Mouse (Mus musculus) forebrain, embryonic 16.5 days (tissue): ENCODE results near the gene Hist1h2bl. TPM values are rescaled to one million over a fixed set of nuclear protein-coding genes. Genes with fewer than 3 reads are reported as not detected.

ENCODE experiments used
- ATAC-seq: fragments of 200-750 bp; cut with Nextera tagmentation; 2 replicates; pipeline ENCODE4 v1.8.0; 2017; ENCODE audit warnings: mild to moderate bottlenecking, moderate library complexity
- H3K27ac ChIP-seq: fragments of 300-500 bp; sonication (generic); 2 replicates; pipeline ENCODE4 v1.5.1; 2014; ENCODE audit warnings: low read length, control low read depth
- H3K27me3 ChIP-seq: fragments of 300-500 bp; sonication (generic); replicated peaks from 2 replicates; pipeline ENCODE4 v1.6.1; 2014; ENCODE audit warnings: low read length; ENCODE audit not compliant: control insufficient read depth, insufficient read depth
- H3K36me3 ChIP-seq: fragments of 300-500 bp; sonication (generic); 2 replicates; pipeline ENCODE4 v1.6.1; 2014; ENCODE audit not compliant: control insufficient read depth, insufficient read depth
- H3K4me1 ChIP-seq: fragments of 300-500 bp; sonication (generic); replicated peaks from 2 replicates; pipeline ENCODE4 v1.6.1; 2014; ENCODE audit warnings: low read length; ENCODE audit not compliant: control insufficient read depth, insufficient read depth
- H3K4me2 ChIP-seq: fragments of 300-500 bp; sonication (generic); 2 replicates; pipeline ENCODE4 v1.6.1; 2014; ENCODE audit warnings: mild to moderate bottlenecking, low read length, control low read depth
- H3K4me3 ChIP-seq: fragments of 300-500 bp; sonication (generic); replicated peaks from 2 replicates; pipeline ENCODE4 v1.5.1; 2014; ENCODE audit warnings: mild to moderate bottlenecking, low read length, control low read depth
- H3K9ac ChIP-seq: fragments of 300-500 bp; sonication (generic); replicated peaks from 2 replicates; pipeline ENCODE4 v1.6.1; 2014; ENCODE audit warnings: low read depth, low read length, control low read depth
- H3K9me3 ChIP-seq: fragments of 300-500 bp; sonication (generic); 2 replicates; pipeline ENCODE4 v1.6.1; 2016; ENCODE audit warnings: low read length; ENCODE audit not compliant: control insufficient read depth
- WGBS: fragments of 180-500 bp; shearing (Covaris S2); extraction: QIAGEN DNeasy Blood & Tissue Kit; methylation state at CpG from one replicate; pipeline ENCODE4 v1.1.7; 2014; 5-methylcytosine and 5-hydroxymethylcytosine counted together
- polyA plus RNA-seq: library from polyadenylated mRNA; unstranded; fragments of >200 nt; fragmentation: Nextera tagmentation; extraction: Ambion mirVana; gene quantifications from 2 replicates; pipeline ENCODE4 v1.2.1, GENCODE M21; 2015

Hist1h2bl gene
- polyA plus RNA-seq, 1 experiment from 2014 or later, result not detected

DNA sequence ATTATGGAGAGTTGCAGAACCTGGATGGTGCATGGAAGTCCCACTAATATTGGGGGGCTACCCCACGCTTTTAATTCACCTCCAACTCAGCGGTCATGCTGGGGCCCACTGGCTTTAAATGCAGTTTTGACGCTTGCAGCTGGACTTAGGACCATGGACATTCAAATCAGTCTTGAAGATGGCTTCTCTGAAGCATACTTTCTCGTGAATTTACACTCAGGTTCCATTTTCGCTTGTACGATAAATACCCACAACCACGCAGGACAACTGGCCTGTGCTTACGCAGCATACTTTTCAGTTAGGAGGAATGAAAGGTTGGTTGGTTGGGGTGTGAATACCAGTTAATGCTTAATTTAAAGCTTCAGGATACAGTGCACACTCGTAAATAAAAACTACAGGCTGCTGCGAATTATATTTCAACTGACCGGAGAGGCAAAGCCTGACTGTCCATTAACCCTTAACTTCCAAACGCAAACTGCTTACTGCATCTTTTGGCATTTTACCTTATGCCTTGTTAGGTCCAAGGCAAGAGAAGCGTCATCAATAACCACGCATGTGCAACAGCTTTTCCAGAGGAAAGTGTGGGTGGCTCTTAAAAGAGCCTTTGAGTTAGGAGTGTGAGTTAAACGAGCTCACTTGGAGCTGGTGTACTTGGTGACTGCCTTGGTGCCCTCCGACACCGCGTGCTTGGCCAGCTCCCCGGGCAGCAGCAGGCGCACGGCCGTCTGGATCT, 646 bp downstream of the Hist1h2bl start:
- H3K4me3 ChIP-seq, result peak overlapping the region; percentile 42
- peak overlapping the region; percentile 70 for H3K4me2 ChIP-seq
- H3K27ac ChIP-seq, result peak overlapping the region; percentile 79
- no peak for ATAC-seq
- H3K27me3 ChIP-seq, result no peaks in the 10 kb centered on the region
- peak overlapping the region; percentile 55 for H3K9ac ChIP-seq
- H3K9me3 ChIP-seq, result no peaks in the 10 kb centered on the region
- under 1% methylated on average over 22 of the region's 22 CpGs for WGBS
- H3K36me3 ChIP-seq, result no peaks in the 10 kb centered on the region
- peaks cover 23% of the 10 kb centered on the region for H3K4me1 ChIP-seq

DNA sequence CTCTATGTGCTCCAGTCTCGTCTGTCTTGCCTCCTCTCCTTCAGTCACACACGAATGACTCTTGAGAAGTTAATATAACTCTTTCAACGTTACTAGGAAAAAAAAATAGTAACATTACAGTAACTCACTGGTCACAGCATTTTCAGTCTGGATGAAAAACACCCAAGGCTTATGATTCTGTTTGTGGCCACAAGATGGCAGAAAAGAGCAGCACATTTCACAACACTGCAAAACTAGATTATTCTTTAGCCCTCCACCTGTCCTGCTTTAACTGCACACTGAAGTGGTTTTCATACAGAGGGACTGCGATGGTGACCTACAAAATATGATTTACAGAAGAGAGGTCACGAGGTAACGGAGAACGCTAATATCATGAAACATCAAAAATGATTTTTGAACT, 1.2 kb downstream of the Hist1h2bl start:
- WGBS, result under 1% methylated on average over 7 of the region's 7 CpGs
- no peaks in the 10 kb centered on the region for H3K36me3 ChIP-seq
- no peaks in the 10 kb centered on the region for H3K27me3 ChIP-seq
- H3K4me1 ChIP-seq, result peaks cover 23% of the 10 kb centered on the region
- H3K9me3 ChIP-seq, result no peaks in the 10 kb centered on the region
- H3K9ac ChIP-seq, result peak overlapping the region; percentile 55; the same call in 1 of the 2 replicates
- ATAC-seq, result no peak
- peak overlapping the region; percentile 70 for H3K4me2 ChIP-seq
- H3K27ac ChIP-seq, result peak overlapping the region; percentile 79; the same call in 1 of the 2 replicates
- peak overlapping the region; percentile 42 for H3K4me3 ChIP-seq

DNA sequence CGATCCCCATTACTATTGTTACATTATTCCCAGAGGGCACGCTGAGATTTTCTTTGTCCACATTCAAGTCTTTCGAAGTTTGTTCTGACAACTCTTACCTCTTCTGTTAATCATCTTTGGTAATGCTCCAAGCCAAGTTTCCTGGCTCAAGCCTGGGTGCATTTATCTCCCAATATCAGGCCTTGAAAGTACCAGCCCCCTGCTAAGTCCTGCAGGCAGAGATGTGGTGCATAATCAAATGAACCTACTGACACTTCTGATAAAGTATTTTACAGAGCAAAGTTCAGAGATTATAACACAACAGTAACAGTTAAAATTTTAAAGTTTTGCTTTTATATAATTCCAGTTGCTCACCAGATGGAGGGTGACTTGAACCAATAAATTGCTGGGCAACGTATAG, 4.2 kb downstream of the Hist1h2bl start:
- no peak overlapping the region for H3K9ac ChIP-seq
- ATAC-seq, result no peak

DNA sequence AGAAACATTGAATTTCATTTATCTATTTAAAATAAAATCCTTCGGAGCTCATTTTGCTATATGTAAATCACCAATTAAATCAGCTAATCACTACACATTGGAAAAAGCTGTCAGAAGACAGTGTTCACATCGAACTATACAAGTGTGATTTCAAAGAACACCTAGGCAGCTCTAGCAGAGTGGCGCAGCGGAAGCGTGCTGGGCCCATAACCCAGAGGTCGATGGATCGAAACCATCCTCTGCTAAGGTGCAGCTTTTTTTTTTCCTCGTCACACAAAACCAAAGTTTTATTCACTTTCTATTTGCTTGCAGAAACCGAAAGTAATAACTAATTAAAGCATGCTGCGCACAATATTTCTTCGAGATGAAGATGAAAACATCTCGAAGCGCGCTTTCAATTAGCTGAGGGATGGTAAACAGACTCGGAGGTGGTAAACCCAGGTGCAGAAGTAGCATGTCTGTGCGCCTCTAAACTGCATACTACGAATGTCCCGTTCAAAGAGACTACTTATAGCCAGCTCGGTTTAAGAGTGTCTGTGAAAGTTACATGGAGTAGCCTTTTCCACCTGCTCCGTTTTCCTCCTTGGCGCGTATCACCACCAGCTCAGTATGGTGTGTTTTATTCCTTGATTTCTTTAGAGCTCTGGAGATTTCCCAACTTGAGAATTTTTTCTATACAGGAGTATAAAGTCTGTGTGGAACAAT, 5.0 kb downstream of the Hist1h2bl start:
- Histone ChIP-seq H3K36me3 (no peaks in the 10 kb centered on the region), H3K9ac (peak overlapping the region; percentile 41), H3K4me1 (peaks cover 11% of the 10 kb centered on the region), H3K9me3 (no peaks in the 10 kb centered on the region), H3K27me3 (no peaks in the 10 kb centered on the region), H3K4me3 (peak overlapping the region; percentile 50), H3K4me2 (peak overlapping the region; percentile 72), H3K27ac (no peak overlapping the region)
- peak; percentile 85 for ATAC-seq
- WGBS, result 2% methylated on average over 22 of the region's 22 CpGs

More for the DNA sequence above, 4.2 kb downstream of the Hist1h2bl start:
- H3K27ac ChIP-seq, result no peak overlapping the region
- no peaks in the 10 kb centered on the region for H3K36me3 ChIP-seq
- no peaks in the 10 kb centered on the region for H3K27me3 ChIP-seq
- peak overlapping the region; percentile 50 for H3K4me3 ChIP-seq
- WGBS, result 17% methylated on average over 4 of the region's 4 CpGs
- H3K4me1 ChIP-seq, result peaks cover 11% of the 10 kb centered on the region
- H3K4me2 ChIP-seq, result peak overlapping the region; percentile 72
- no peaks in the 10 kb centered on the region for H3K9me3 ChIP-seq

DNA sequence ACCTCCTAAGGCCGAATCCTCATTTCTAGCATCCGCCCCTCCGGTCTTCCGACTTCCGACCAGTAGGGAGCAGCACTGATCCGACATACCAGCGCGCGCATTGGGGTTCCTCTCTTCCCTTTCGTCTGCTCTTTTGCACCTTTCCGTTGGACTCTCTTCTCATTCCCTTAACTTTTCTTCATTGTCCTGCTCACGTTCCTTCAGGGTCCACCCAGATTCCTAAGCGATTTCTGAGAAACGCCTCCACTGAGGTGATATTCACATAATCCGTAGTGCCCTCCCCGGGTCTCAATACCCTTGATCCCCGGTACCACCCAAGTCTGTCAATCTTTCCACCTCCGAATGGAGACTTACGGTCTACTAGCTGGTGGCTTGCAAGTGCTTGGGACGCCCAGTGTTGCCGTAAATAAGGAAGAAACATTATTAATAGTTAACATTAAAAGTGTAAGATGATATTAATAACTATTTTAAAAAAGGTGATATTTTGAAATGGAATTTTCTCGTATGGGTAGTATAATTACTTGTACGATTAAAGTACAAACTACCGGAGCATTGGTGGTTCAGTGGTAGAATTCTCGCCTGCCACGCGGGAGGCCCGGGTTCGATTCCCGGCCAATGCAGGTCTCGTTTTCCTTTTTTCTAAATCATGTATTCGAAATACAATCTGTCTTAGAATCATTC, 5.8 kb downstream of the Hist1h2bl start:
- peak overlapping the region; percentile 84 for H3K27ac ChIP-seq
- H3K36me3 ChIP-seq, result no peaks in the 10 kb centered on the region
- H3K9ac ChIP-seq, result peak overlapping the region; percentile 58
- peak overlapping the region; percentile 50 for H3K4me2 ChIP-seq
- H3K27me3 ChIP-seq, result no peaks in the 10 kb centered on the region
- no peaks in the 10 kb centered on the region for H3K9me3 ChIP-seq
- under 1% methylated on average over 32 of the region's 32 CpGs for WGBS
- peak overlapping the region; percentile 78 for H3K4me3 ChIP-seq
- peak; percentile 85 for ATAC-seq
- H3K4me1 ChIP-seq, result peaks cover 7% of the 10 kb centered on the region

DNA sequence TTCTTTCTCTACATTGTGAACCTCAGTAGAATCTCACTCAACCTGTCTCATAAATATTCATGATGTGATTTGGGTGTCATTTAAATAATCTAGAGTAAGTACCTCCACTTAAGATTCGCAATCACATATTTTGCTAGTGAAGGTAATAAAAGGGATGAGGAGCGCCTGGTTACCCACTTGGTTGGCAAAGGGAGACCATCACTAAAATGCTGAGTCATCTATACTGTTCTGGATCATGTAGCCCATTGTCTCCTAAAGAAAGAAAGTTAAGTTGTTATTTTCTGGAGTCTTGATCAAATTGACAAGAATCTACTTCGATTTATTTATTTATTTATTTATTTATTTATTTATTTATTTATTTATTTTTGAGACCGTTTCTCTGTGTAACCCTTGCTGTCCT, 9.3 kb downstream of the Hist1h2bl start:
- no peak overlapping the region for H3K9ac ChIP-seq
- H3K9me3 ChIP-seq, result no peaks in the 10 kb centered on the region
- no peak overlapping the region for H3K4me3 ChIP-seq
- H3K4me1 ChIP-seq, result 0 out of 2 replicates have a peak, but pooled peaks cover 3% of the 10 kb centered on the region
- no peak for ATAC-seq
- no peak overlapping the region for H3K4me2 ChIP-seq
- H3K27me3 ChIP-seq, result no peaks in the 10 kb centered on the region
- no peak overlapping the region for H3K27ac ChIP-seq
- H3K36me3 ChIP-seq, result no peaks in the 10 kb centered on the region
- 77% methylated on average over 4 of the region's 4 CpGs for WGBS

DNA sequence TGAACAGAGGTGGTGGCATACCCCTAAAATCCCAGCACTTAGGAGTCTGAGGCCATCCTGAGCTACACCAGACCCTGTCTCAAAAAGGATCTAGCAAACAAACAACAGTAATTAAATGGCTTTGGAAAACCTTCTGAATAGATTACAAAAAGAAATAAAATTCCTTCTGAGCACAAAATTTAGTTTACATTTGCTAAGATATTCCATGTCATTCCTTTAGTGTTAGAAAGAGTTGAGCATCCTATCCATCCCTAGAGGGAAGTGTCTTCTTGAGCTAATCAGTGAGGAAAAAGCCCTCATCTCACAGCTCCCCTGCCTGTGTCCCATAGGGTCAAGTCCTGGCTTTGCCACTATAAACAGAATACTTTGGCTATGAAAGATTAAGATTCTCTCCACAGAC, 18.1 kb downstream of the Hist1h2bl start, which contains the start of gene Olfr1359:
Olfr1359 (plus strand) TSS at position 301 of the 400 bp plus-strand sequence.
- H3K9me3 ChIP-seq, result no peaks in the 10 kb centered on the region
- no peak within 1 kb of the TSS for H3K4me2 ChIP-seq
- H3K27me3 ChIP-seq, result no peaks in the 10 kb centered on the region
- no peak within 1 kb of the TSS for H3K9ac ChIP-seq
- ATAC-seq, result no peak
- H3K4me3 ChIP-seq, result no peak within 1 kb of the TSS
- no peak within 1 kb of the TSS for H3K27ac ChIP-seq
- no peaks in the 10 kb centered on the region for H3K36me3 ChIP-seq
- H3K4me1 ChIP-seq, result no peaks in the 10 kb centered on the region

DNA sequence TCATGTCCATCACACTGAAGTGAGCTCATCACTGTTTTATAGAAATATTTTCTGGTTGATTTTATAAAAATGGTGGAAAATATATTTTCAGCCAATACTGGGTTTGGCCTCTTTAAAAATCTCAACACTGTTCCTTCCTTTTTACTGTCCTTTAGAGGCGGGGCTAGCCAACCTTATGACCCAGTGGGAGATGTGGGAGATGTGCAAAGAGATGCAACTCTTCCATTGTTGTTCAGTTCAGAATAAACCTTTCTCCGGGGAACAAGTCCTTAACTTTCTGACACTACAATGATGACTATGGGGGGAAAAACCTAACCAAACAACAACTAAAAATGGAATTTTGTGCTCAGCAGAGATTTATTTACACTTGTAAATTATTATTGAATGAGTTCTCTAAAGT, 38.6 kb downstream of the Hist1h2bl start, which contains the start of gene Olfr1360:
Olfr1360 (minus strand) TSS at position 101 of the 400 bp plus-strand sequence.
- H3K9me3 ChIP-seq, result no peaks in the 10 kb centered on the region
- no peaks in the 10 kb centered on the region for H3K27me3 ChIP-seq
- H3K4me1 ChIP-seq, result no peaks in the 10 kb centered on the region
- H3K9ac ChIP-seq, result no peak within 1 kb of the TSS
- H3K27ac ChIP-seq, result no peak within 1 kb of the TSS
- no peak within 1 kb of the TSS for H3K4me3 ChIP-seq
- no peak within 1 kb of the TSS for H3K4me2 ChIP-seq
- WGBS, result 85% methylated on average over 2 of the region's 2 CpGs
- no peaks in the 10 kb centered on the region for H3K36me3 ChIP-seq
- ATAC-seq, result no peak
